Mouse (Mus musculus) neutrophil, adult 5-6 weeks (primary cell): ENCODE measurements around the gene Gm49776. TPM values are rescaled to one million over a fixed set of nuclear protein-coding genes. Genes with fewer than 3 reads are reported as not detected.
"Not testable (repeated sequence)": the region's sequence is repeated elsewhere in the genome, so short reads cannot be mapped to it uniquely, and the experiment has no call there.

Experiments
- ATAC-seq: fragments of 151-379, 151-347 bp; 2 replicates; pipeline ENCODE4 v1.8.0; 2017; ENCODE audit warnings: mild to moderate bottlenecking, moderate TSS enrichment; ENCODE audit not compliant: insufficient number of reproducible peaks, poor library complexity, low FRiP score, severe bottlenecking; ENCODE audit errors: extremely low read depth
- total RNA-seq: library from RNA; stranded (forward); fragments of 200-1000 nt; gene quantifications from 2 replicates; pipeline ENCODE4 v1.2.3, GENCODE M21; 2017

The Gm49776 gene
- not detected in 2 replicates for total RNA-seq

DNA sequence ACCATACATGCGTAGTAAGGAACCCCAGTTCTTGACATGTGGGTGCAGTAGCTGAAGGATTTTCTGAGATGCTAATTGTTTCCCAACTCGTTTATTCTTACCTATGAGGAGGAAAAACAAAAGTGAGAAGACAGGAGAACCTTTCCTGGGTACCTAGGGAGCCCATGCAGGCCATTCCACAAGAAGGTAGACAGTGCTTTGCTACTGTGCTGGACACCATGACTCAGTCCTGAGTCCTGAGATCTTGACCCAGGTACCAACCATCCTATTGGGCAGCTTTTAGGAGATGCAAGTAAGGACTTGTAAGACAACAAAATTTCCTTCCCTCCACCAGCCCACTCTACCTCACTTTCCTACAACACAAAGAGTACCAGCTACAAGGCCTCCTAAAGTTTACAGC is at the start of gene Gm49776:
Gene Gm49776, minus strand, starts transcription at position 101 of the 400 bp plus-strand sequence.
- ATAC-seq = no peak

DNA sequence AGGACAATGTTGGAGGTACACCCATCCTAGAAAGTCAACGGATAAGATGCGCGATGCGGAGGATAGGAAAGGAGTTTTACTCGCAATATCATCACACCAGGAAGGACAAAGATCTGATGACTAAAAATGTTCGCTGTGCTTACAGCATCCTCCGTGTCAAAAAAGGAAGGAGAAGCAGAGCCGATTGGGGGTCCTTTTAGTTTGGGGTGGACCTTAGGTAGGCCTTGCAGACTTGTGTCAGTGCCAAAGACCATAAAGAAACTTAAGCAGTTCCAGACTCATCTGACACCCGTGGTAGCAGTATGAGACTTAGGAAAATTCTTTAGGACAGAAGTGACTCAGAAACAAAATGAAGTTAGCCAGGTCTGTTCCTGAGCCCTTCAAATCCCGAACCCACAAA is 31.5 kb upstream of the Gm49776 start:
- not testable (repeated sequence) for ATAC-seq

DNA sequence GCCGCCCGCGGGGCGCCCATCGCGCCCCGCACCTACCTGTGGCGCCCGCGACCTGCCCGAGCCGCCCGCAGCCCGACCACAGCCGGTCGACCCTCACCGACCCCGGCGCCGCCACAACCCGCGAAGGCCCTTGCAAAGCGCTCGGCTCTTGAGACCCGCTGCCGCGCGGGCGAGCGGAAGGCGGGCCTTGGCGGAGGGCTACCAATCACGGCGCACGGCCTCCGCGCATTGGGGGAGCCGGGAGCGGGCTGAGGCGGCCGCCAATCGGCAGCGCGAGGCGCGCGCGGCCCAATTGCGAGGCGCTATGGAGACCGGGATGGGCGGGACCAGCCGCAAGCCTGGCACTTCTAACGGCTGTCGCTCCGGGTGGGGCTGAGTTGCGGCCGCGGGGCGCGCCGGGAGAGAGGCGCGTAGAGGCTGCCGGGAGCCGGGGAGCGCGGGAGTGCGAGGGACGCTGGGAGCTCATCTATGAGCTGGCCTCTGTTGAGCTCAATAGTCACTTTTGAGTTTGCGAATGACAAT is 31.0 kb upstream of the Gm49776 start, which contains the start of gene Dgcr8:
Gene Dgcr8, minus strand, starts transcription at position 180 of the 522 bp plus-strand sequence.
- peak; percentile 95 for ATAC-seq

DNA sequence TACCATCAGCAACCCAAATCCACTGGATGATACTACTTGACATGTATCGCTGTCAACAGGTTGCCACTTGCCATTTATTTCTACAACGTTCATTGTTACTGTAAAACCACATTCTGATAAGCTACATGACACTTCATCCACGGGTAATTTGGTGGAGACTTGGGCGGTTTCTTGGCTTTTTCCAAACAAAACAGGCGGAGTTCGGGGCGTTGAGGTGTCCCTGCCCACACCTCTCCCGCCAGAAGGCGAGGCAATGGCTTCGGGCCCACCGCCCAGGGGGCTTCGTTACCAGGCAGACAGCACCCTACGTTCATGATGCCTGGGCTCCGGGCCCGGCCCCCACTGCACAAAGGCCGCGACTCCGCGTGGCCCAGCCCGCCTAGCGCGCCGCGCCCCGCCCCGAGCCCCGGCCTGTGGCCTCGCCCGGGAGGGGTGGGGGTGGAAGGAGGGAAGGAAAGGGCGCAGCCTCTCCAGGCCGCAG is 30.5 kb upstream of the Gm49776 start:
- ATAC-seq = peak; percentile 27; the same call in 1 of the 2 replicates

DNA sequence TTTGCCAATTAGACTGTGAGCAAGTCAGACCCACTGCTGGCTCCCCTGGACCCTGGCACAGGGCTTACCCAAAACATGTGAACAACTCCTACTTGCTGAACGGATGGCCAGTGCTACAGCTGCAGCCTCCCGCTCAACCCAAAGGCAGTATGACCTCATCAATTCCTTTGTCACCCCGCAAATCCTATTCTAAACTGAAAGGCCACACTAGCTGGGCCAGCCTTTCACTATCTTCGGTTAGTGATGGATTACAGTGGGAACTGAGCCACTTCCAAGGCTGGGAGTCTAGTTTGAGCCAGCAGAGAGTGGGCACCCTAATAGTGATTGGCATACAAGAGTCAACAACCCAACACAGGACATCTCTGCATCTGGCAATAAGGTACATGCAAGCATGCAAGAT is 30.0 kb upstream of the Gm49776 start:
- no peak for ATAC-seq

DNA sequence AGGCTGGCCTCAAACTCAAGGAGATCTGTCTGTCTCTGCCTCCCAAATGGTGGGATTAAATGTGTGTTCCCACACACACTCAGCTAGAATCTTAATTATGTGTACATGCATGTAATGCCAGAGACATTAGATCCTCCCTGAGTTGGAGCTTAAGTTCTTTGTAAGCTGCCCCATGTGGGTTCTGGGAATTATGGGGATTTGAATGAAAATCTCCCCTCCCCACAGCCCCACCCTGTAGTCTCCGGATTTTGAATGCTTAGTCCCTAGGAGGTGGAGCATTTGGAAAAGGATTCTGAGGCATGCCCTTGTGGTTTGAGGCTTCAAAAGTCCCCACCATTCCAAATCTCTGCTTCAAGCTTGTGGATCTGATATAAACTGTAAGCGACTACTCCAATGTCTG is 17.0 kb upstream of the Gm49776 start:
- ATAC-seq = no peak

DNA sequence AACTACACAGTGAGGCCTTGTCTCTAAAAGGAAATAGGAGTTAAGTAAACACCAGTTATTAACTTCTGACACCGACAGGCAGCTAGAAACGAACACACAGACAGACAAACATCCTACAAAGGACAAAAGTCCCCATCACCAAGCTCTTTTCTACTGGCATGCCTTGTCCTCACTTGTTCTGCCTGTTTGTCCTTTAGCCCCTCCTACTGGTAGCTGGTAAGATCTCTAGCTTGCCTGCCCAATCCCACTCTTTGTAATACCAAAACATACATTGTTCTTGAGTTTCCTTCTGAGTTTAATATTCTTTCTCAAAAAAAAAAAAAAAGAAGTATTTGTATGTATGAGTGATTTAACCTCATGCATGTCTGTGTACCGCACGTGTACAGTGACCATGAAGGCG is 10.1 kb upstream of the Gm49776 start:
- ATAC-seq = no peak

DNA sequence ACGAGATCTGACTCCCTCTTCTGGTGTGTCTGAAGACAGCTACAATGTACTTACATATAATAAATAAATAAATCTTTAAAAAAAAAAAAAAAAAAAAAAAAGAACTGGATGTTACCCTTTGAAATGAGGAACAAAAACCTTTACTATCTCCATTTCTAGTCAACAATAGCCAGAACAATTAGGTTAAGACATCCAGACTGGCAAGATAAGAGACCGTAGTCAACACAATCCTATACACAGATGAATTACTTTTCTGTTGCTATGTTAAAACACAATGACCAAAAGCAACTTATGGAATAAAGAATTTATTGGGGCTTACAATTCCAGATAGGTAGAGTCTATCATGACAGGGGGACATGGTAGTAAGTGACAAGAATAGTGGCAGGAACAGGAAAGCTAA is 6.9 kb upstream of the Gm49776 start:
- no peak for ATAC-seq

DNA sequence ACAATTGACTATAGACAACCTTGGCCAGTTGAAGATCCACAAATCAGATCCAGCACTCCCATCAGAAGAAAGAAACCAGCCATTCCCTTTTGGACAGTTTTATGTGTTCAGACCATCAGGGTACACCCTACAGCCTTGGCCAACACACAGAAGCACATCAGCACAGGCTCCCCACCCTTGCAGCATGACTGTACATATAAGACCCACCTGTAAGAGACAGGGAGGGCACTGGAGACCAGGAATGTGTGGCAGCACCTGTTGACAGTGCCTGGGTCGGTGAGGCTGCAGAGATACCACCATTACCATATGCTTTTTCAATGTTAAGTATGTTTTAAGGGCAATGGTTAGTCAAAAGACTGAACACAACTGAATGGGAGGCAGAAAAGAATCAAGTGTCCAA is 4.3 kb downstream of the Gm49776 start:
- ATAC-seq = no peak

DNA sequence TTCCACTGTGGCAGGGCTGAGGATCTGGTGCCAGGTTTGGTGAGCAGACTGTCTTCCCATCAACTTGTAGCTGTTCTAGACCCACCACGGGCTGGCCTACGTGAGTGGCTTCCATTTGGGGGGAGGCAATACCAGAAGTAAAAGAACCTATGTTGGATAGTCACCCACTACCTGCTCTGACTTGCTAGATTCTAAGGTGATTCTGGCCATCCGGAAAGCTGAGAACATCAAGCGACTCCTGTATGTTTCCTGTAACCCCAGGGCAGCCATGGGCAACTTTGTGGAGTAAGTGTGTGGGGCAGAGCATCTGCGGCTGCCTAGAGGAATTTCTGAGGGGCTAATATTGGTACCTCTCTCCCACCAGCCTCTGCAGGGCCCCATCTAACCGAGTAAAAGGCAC is 5.4 kb downstream of the Gm49776 start:
- no peak for ATAC-seq

DNA sequence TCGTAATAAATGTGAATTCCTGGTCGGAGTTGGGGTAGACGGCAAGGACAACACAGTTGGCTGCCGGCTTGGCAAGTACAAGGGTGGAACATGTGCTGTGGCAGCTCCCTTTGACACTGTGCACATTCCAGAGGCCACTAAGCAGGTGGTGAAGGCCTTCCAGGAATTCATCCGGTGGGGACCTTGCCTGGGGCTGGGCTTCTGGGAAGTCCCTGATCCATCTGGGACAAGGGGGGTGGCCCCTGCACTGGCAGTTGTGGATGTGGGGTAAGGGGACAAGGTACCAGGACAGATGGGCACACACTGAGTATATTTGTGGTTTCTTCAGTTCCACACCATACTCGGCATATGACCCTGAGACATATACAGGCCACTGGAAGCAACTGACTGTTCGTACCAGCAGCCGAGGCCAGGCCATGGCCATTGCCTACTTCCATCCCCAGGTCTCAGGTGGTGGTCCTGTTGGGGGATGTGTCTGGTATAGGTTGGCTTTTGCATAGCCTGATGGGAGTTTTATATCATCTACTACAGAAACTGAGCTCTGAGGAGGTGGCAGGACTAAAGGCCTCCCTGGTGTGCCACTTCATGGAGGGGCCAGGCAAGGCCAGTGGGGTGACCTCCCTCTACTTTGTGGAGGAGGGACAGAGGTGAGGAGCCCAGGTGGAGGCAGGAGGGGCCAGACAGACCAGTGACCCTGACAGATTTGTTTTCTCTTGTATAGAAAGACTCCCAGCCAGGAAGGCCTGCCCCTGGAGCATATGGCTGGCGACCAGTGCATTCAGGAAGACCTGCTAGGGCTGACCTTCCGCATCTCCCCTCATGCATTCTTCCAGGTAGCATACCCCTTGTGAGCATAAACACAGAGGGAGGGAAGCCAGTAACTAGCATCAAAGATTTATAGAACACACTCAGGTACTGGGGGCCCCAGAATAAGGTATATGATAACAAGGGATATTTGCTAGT is 7.0 kb downstream of the Gm49776 start:
- ATAC-seq = no peak

DNA sequence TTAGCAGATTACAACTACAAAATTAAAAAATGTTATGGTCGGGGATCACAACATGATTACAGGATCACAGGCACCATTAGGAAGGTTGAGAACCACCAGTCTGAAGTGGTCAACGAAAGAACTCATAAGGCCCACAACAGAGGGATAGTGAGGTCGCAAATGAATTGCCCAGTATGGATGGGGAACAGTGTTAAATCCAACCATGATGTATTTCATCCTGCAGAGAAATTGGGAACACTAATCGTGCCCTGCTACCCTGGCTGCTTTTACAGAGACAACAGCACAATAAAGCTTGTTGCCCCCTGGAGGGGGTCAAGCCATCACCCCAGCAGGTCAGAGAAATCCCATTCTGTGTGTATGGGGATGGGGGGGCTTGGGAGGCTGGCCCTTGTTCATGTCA is 7.9 kb downstream of the Gm49776 start:
- ATAC-seq = no peak

DNA sequence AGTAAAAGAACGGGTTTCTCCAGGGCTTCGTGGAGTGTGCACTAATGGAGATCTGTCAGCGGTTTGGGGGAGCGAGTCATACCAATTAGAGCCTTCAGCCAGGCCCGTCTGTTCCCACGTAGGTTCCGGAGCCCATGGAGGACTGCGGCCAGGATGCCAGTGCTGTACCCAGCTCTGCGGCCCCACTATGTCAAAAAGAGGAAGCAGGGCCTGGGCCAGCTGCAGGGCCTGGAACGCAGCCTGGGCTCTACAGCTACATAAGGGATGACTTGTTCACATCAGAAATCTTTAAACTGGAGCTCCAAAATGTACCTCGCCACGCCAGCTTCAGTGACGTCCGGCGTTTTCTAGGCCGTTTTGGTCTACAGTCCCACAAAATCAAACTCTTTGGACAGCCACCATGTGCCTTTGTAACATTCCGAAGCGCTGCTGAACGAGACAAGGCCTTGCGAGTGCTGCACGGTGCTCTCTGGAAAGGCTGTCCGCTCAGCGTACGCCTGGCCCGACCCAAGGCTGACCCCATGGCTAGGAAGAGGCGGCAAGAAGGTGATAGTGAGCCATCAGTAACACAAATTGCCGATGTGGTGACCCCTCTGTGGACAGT is 8.7 kb downstream of the Gm49776 start:
- ATAC-seq = peak; percentile 55

DNA sequence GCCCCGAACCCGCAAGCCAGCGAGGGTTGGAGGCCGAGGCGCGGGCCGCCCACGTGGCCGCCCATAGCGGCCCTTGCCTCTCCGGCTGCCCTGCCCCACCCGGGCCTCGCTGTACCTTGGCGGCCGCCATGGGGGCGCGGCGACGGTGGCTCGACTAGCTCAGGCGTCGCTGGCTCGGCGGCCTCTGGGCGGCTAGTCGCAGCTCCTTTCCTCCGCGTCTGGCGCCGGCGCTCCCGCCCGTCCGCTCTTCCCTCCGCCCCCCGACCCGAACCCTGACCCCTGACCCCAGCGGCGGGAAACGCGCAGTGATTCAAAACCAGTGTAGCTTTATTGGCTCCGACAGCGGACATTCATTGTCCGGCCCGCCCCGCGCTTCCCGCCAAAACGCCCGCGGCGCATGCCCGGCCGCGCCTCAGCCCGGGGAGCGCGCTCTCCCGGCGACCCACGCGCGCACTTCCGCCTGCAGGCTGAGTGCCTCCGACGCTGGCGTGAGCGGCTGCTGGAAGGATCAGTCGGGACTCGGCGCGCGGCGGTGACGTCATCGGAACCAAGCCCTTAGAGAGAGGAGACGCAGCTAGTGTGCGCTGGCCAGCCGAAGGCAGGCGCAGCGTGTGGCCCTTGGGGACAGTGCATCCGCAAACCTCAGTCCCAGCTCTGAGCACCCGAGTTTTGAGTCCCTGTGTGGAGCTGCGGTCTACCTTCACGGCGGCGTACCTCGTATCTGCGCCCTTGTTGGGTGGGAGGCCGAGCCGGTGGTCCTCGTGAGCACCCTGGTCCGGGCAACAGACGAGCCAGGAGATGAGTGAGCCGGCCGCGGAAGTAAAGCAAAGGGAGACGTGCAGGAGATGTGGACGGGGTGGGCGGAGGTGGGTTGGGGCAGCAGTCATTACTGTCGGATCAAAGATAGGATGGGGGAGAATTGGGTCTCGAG is 9.4 kb downstream of the Gm49776 start, which contains the start of the genes Trmt2a and Ranbp1:
Gene Trmt2a, plus strand, starts transcription at position 247 of the 931 bp plus-strand sequence.
Gene Ranbp1, minus strand, starts transcription at position 300 of the 931 bp plus-strand sequence.
- peak; percentile 90 for ATAC-seq

DNA sequence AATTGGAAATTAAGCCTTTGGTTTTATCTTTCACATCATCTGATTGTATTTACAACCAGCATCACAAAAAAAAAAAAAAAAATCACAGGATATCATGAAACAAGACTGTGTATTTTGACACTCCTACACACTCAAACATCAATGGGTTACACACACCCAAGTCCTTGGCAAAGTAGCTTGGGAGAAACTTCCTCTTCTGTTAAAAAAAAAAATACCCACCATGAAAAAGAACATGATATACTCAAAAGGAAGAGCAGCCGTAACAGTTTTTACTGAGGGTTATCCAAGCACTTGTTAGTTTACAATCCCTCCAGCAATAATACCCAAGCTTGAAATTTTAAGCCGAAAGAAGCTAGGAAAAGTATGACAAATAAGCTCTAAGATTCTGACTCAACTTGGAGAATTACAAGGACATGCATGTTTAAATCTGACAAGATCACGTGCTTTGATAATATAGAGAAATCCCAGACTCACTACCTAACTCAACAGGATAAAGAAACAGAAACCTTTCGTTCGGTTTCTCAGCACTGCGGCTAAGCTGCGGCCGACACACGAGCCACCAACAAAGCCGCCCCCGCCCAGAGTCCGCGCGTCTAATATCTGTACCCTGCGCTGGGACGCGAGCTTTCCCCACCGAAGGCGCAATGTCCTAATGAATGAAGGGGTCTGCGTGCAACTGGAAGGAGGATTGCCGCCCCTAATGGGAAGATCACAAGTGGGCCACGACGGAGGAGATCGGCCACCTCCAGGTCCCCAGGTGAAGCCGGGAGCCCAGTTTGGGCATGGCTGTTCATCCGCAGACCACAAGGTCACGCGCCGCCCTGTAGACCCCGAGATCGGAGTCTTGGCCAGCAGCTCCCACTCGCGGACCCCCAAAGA is 10.4 kb downstream of the Gm49776 start:
- ATAC-seq = no peak

DNA sequence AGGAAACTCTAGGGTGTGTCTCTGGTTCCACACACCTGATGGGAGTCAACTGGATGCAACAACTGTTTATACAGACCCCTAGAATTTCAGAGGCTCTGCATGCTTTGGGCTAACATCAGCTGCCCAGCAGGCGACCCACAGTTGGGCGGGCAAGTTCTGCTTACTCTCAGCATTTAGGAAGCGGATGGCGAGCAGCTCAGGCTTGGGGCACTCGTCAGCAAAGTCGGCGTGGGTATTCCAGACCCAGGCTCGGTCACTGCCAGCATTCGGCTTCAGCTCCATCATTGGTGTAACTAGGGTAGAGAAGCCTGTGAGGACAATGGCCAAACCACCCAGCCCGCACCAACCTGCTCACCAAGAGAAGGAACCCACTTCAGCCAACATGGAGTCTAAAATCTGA is 16.5 kb downstream of the Gm49776 start:
- no peak for ATAC-seq

DNA sequence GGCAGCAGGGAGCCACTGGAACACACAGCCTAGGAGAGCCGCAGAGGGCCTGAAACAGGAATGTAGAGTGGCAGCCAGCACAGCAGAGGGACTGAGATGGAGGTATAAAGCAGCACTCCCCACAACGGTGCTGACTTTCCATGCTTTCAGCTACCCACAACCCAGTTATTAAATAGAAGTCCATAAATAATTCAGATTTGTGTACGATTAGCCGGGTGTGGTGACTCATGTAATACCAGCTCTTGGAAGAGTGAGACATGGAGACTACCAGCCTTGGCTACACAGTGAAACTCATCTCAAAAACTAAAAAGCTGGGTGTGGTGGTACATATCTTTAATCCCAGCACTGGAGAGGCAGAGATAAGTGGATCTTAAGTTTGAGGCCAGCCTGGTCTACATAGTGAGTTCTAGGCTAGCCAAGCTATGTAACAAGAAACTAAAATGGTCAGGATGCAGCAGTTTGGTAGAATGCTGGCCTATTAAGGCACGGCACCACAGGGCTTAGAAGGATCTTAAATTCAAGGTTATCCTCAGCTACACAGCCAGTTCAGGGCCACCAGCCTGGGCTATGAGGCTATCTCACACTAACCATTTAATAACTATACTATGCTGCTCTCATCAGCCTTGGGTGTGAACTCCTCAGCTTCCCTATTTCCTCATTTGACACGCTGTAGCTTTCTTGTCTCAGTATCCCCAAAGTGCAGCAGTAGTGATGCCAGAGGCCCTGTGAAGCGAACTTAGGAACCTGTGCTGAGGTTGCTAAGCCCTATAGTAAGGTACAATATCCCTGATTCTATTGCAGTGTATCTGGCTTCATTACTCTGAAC is 21.2 kb downstream of the Gm49776 start:
- no peak for ATAC-seq
